Mouse (Mus musculus) liver, embryonic 16.5 days (tissue): ENCODE results near the gene Klrb1f. TPM values are rescaled to one million over a fixed set of nuclear protein-coding genes. Genes with fewer than 3 reads are reported as not detected.
"Not testable (repeated sequence)": the region's sequence is repeated elsewhere in the genome, so short reads cannot be mapped to it uniquely, and the experiment has no call there.

Experiments
- ATAC-seq: fragments of 200-750 bp; cut with Nextera tagmentation; 2 replicates; pipeline ENCODE4 v1.8.0; 2017; ENCODE audit warnings: low read depth, mild to moderate bottlenecking, moderate number of reproducible peaks, moderate library complexity
- H3K27ac ChIP-seq: fragments of 300-500 bp; sonication (generic); 2 replicates; pipeline ENCODE4 v1.5.1; 2014; ENCODE audit warnings: mild to moderate bottlenecking, low read length
- H3K27me3 ChIP-seq: fragments of 300-500 bp; sonication (generic); 2 replicates; pipeline ENCODE4 v1.6.1; 2014; ENCODE audit warnings: low read depth, low read length, mixed read lengths; ENCODE audit not compliant: control insufficient read depth, insufficient read depth
- H3K36me3 ChIP-seq: fragments of 300-500 bp; sonication (generic); 2 replicates; pipeline ENCODE4 v1.6.1; 2014; ENCODE audit warnings: mild to moderate bottlenecking; ENCODE audit not compliant: control insufficient read depth, insufficient read depth
- H3K4me1 ChIP-seq: fragments of 300-500 bp; sonication (generic); 2 replicates; pipeline ENCODE4 v1.6.1; 2014; ENCODE audit warnings: low read depth, low read length, mixed read lengths; ENCODE audit not compliant: control insufficient read depth
- H3K4me2 ChIP-seq: fragments of 300-500 bp; sonication (generic); 2 replicates; pipeline ENCODE4 v1.6.1; 2014; ENCODE audit warnings: low read depth, low read length, mixed read lengths
- H3K4me3 ChIP-seq: fragments of 300-500 bp; sonication (generic); 2 replicates; pipeline ENCODE4 v1.5.1; 2014; ENCODE audit warnings: low read depth, mild to moderate bottlenecking, low read length
- H3K9ac ChIP-seq: fragments of 300-500 bp; sonication (generic); 2 replicates; pipeline ENCODE4 v1.6.1; 2014; ENCODE audit warnings: low read depth, low read length
- H3K9me3 ChIP-seq: fragments of 300-500 bp; sonication (generic); replicated peaks from 2 replicates; pipeline ENCODE4 v1.6.1; 2016; ENCODE audit warnings: low read length; ENCODE audit not compliant: control insufficient read depth
- WGBS: fragments of 180-500 bp; shearing (Covaris S2); extraction: QIAGEN DNeasy Blood & Tissue Kit; methylation state at CpG from one replicate; pipeline ENCODE4 v1.1.7; 2014; ENCODE audit not compliant: insufficient replicate concordance; 5-methylcytosine and 5-hydroxymethylcytosine counted together
- polyA plus RNA-seq: library from polyadenylated mRNA; unstranded; fragments of >200 nt; fragmentation: Nextera tagmentation; extraction: Ambion mirVana; gene quantifications from 2 replicates; pipeline ENCODE4 v1.2.1, GENCODE M21; 2015

Klrb1f gene
- polyA plus RNA-seq, 1 experiment from 2014 or later, result 0.45 TPM

GRCm38 (mm10) chr6:129065407-129065806, 19.7 kb downstream of the Klrb1f start:
- no peak for ATAC-seq
- Histone ChIP-seq H3K27ac (no peak overlapping the region), H3K9me3 (no peaks in the 10 kb centered on the region), H3K4me2 (no peak overlapping the region), H3K27me3 (no peaks in the 10 kb centered on the region), H3K9ac (no peak overlapping the region), H3K36me3 (no peaks in the 10 kb centered on the region), H3K4me3 (no peak overlapping the region), H3K4me1 (no peaks in the 10 kb centered on the region)
- WGBS, result 55% methylated on average over 3 of the region's 3 CpGs

- 73% methylated on average over 3 of the region's 3 CpGs for WGBS
- H3K36me3 ChIP-seq, result no peaks in the 10 kb centered on the region
- H3K27ac ChIP-seq, result no peak overlapping the region
- no peak for ATAC-seq
- H3K27me3 ChIP-seq, result no peaks in the 10 kb centered on the region
- H3K9ac ChIP-seq, result no peak overlapping the region
- H3K4me1 ChIP-seq, result no peaks in the 10 kb centered on the region
- no peaks in the 10 kb centered on the region for H3K9me3 ChIP-seq
- no peak overlapping the region for H3K4me3 ChIP-seq
- no peak overlapping the region for H3K4me2 ChIP-seq
These were observed 20.2 kb downstream of the Klrb1f start for GRCm38 (mm10) chr6:129065857-129066256.

GRCm38 (mm10) chr6:129066530-129066929, 20.8 kb downstream of the Klrb1f start:
- Histone ChIP-seq H3K9ac (no peak overlapping the region), H3K4me2 (no peak overlapping the region), H3K4me1 (no peaks in the 10 kb centered on the region), H3K9me3 (no peaks in the 10 kb centered on the region), H3K36me3 (no peaks in the 10 kb centered on the region), H3K4me3 (no peak overlapping the region), H3K27me3 (no peaks in the 10 kb centered on the region), H3K27ac (no peak overlapping the region)
- no peak for ATAC-seq

DNA sequence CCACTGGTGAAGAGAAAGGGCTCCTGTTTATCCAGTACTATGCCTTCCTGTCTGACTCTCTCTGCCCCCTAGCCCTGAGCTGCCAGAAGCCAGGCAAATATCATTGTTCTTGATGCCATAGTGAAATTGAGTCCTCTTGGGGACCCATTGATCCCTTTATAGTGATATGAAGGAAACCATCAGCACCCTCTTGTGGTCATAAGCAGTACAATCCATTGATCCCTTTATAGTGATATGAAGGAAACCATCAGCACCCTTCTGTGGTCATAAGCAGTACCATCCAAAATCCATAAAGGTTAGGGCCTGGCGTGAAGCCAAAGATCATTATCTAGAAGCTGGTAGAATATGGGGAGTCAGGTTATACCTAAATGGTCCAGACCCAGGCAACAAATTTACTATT, 21.3 kb downstream of the Klrb1f start:
- H3K27me3 ChIP-seq, result no peaks in the 10 kb centered on the region
- 32% methylated on average over 1 of the region's 1 CpGs for WGBS
- no peak overlapping the region for H3K4me2 ChIP-seq
- H3K27ac ChIP-seq, result no peak overlapping the region
- no peaks in the 10 kb centered on the region for H3K36me3 ChIP-seq
- H3K4me3 ChIP-seq, result no peak overlapping the region
- H3K4me1 ChIP-seq, result no peaks in the 10 kb centered on the region
- 0 out of 2 replicates have a peak, but pooled peaks have one; percentile 30 for ATAC-seq
- H3K9ac ChIP-seq, result no peak overlapping the region
- H3K9me3 ChIP-seq, result no peaks in the 10 kb centered on the region

GRCm38 (mm10) chr6:129085098-129085497, 39.4 kb downstream of the Klrb1f start:
- H3K4me3 ChIP-seq, result no peak overlapping the region
- H3K36me3 ChIP-seq, result no peaks in the 10 kb centered on the region
- 75% methylated on average over 6 of the region's 6 CpGs for WGBS

DNA sequence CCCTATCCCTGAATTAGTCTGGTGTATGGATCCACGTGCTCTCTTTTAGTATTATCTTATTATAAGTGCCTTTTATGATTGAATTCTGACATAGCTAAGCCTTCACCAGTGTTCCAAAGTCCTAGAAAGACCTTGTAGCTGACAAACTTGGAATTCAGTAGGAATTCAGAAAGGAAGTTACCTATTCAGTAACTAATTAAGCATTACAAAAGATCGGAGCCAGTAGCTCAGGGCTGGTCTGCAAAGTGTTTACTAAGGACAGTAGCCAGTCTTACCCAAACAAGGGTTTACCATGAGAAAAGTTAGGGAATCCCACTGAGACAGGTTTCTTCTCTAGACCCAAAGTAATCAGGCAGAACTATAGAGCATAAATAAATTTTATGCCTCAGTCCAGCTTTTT, 40.3 kb downstream of the Klrb1f start:
- ATAC-seq, H3K27ac ChIP-seq, H3K4me1 ChIP-seq, H3K9ac ChIP-seq, H3K36me3 ChIP-seq, H3K9me3 ChIP-seq, H3K27me3 ChIP-seq, H3K4me3 ChIP-seq, H3K4me2 ChIP-seq: not testable (repeated sequence)
- WGBS, result 68% methylated on average over 2 of the region's 2 CpGs

More at GRCm38 (mm10) chr6:129085098-129085497, 39.4 kb downstream of the Klrb1f start:
- Histone ChIP-seq H3K27ac (no peak overlapping the region), H3K9me3 (no peaks in the 10 kb centered on the region), H3K4me1 (no peaks in the 10 kb centered on the region), H3K27me3 (no peaks in the 10 kb centered on the region), H3K4me2 (no peak overlapping the region), H3K9ac (no peak overlapping the region)
- ATAC-seq, result no peak

DNA sequence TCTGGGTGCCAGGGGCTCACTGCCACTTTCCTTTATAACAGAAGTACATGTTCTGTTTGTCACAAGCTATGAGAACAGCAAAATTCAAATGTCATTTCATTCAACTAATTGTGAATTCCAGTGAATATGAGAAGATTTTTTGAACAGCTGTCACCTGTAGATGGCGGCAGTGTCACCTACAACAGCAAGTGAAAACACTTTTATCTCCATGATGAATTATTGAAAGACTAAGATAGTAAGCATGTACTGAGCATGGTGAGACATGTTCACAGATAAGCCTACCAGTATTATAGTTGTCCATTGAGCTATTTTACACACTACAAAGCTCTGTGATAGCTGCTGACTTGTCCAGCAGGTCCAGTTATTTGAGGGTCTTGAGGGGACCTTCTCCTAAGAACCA, 42.5 kb downstream of the Klrb1f start:
- H3K4me2 ChIP-seq, result no peak overlapping the region

GRCm38 (mm10) chr6:129088596-129088995, 42.9 kb downstream of the Klrb1f start:
- H3K36me3 ChIP-seq, H3K9me3 ChIP-seq, ATAC-seq, H3K4me1 ChIP-seq, H3K27ac ChIP-seq, H3K4me3 ChIP-seq, H3K9ac ChIP-seq, H3K27me3 ChIP-seq, H3K4me2 ChIP-seq: not testable (repeated sequence)
- WGBS, result 78% methylated on average over 8 of the region's 8 CpGs

More for the DNA sequence above, 42.5 kb downstream of the Klrb1f start:
- Histone ChIP-seq H3K9ac (no peak overlapping the region), H3K27me3 (no peaks in the 10 kb centered on the region), H3K27ac (no peak overlapping the region), H3K4me1 (no peaks in the 10 kb centered on the region), H3K9me3 (no peaks in the 10 kb centered on the region), H3K4me3 (no peak overlapping the region), H3K36me3 (no peaks in the 10 kb centered on the region)
- WGBS, result 51% methylated on average over 1 of the region's 1 CpGs
- ATAC-seq, result no peak

GRCm38 (mm10) chr6:129095166-129095565, 49.5 kb downstream of the Klrb1f start:
- Histone ChIP-seq H3K27me3 (no peaks in the 10 kb centered on the region), H3K27ac (no peak overlapping the region), H3K4me1 (no peaks in the 10 kb centered on the region; the same call in 1 of the 2 replicates), H3K36me3 (no peaks in the 10 kb centered on the region), H3K4me2 (no peak overlapping the region), H3K9me3 (no peaks in the 10 kb centered on the region), H3K9ac (no peak overlapping the region), H3K4me3 (no peak overlapping the region)
- peak; percentile 39; the same call in 1 of the 2 replicates for ATAC-seq
